Mouse (Mus musculus) retina, embryonic 14.5 days (tissue): ENCODE data around the gene Abcd1.
"Not testable (repeated sequence)": the region's sequence is repeated elsewhere in the genome, so short reads cannot be mapped to it uniquely, and the experiment has no call there.

ENCODE experiments used
- DNase-seq: peaks from one replicate; pipeline ENCODE4 v3.0.0-alpha.2; 2015; ENCODE audit warnings: low spot score

Gene Abcd1

DNA sequence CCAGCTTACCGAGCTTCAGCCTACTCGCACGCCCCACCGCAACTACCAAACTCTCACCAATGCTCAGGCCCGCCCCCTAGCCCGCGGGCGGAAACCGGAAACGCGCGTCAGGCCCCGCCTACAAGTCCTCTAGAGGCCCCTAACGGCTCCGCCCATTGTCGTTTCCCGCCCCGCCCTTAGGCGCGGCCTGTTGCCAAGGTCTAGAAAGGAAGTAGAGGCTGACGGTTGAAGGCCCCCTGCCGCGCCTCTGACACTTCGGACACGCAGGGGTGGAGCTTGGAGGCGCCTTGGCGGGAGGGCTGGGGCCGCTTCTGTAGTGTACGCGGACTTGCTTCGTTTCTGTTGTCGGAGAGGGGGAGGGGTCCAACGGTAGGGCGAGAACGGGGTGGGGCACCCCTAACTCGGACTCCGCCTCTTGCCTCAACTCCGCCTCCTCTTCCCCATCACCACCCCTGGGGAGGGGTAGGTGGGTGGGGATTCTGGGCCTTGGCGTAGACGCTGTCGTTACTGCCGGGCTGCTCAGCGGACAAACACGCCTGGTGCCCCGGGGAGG, at the start of gene Abcd1, which contains the start of gene Bcap31:
TSS of gene Abcd1 (plus strand) at position 489 of the 553 bp plus-strand sequence.
TSS of gene Bcap31 (minus strand) at position 67 of the 553 bp plus-strand sequence.
- peak; percentile 95 for DNase-seq

DNA sequence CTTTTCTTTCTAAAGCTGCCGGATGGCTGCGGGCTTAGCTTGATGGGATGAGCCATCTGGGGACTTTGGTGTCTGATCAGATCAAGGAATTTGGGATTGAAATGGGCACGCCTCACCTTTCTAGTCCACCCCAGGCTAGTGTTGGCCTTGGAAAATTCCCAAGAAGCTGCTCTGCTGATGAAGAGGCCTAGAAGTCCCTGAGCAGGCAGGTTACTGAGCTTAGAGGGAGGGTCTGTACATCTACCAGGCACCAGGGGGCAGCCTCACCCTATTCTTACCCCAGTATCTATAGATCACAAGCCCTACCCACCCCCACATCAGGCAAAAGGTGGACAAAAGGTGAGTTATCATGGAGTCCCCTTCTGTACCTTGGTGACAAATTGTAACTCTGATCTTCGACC, 44.4 kb upstream of the Abcd1 start:
- DNase-seq: peak; percentile 76

DNA sequence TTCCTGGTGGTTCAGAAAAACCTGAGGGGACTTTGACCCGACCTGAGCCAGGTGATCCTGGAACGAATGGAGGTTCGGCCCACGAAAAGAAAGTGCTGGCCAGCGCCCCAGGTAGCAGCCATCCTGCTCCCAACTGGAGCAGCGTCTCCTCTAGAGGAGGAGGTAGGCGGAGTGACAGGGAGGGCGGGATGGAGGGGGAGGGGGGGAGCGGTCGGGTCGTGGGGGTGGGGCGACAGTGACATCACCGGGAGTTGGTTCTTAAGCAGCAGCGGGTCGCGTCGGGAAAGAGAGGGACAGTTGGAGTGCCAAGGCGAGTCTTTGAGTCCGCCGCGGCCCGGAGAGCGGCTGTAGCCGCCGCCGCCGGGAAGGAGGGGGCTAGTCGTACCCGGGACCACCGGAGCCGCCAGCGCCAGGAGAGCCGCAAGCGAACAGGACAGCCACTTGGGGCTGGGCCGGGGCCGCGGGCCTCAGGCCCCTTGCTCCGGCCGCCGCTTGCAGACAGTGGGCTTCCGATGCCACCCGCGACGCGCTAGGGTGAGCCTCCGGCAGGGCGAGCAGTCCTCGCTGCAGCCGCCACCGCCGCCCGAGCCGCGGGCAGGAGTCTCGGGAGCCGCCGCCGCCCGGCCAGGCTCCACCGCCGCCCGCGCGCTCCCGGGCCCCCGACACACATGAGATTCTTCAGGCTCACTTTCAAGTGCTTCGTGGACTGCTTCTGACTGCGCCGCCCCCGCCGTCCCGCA, 43.3 kb upstream of the Abcd1 start, which contains the start of gene Slc6a8:
TSS of gene Slc6a8 (plus strand) at position 272 of the 740 bp plus-strand sequence.
- peak; percentile 75 for DNase-seq

DNA sequence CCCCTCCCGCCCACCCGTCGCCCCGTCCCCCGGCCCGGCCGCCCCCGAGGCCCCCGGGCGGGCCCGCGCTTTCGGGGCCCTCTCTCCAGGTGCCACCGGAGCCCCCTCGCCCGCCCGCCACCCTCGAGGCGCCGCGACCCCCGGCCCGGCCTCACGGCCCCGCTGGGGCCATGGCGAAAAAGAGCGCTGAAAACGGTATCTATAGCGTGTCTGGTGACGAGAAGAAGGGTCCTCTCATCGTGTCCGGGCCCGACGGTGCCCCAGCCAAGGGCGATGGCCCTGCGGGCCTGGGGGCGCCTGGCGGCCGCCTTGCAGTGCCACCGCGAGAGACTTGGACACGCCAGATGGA, 42.8 kb upstream of the Abcd1 start:
- no peak for DNase-seq

DNA sequence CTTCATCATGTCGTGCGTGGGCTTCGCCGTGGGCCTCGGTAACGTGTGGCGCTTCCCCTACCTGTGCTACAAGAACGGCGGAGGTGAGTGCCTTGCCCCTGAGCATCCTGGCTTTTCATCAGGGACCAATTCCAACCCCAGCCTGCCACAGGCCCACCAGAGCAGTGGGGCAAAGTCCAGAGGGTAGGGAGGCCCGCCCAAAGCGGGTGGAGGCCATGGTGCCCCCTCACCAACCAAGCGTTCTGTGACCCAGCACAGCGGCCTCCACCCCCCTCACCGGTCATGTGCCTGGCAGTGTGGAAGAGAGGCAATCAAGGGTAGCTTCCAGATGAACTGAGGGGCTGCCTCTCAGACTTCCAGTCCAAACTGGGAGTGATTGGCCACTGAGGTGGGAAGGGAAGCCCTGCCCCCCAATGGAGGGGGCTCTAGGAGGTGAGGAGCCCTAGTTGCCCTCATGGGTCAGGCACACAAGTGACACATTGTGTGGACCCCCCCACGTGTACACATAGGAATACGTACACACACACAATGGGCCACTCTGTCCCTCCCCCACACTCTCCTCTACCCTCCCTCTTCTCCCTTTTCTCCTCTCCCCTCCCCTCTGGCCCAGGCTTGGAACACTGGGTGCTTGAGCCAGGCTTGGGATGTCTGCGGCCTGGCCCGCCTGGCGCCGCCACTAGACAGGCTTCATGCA, 42.3 kb upstream of the Abcd1 start:
- peak; percentile 48 for DNase-seq

DNA sequence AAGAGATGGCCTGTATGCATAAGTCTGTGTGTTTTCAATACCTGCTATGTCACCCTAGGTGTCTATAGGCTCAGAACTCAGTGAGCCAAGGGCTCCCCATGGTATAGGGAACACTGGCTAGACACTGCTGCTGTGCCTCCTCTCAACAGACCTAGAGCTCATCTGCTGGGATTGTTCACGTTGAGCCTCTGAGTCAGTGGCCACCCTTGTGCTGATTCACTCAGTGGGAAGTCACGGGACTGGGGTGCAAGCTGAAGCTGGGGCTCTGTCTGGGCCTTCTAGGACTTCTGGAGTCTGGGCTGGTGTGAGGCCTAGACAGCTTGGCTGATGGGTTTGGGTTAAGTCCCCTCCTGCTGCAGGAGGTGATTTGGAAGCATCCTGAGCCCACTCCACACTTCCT, 41.2 kb upstream of the Abcd1 start:
- no peak for DNase-seq

DNA sequence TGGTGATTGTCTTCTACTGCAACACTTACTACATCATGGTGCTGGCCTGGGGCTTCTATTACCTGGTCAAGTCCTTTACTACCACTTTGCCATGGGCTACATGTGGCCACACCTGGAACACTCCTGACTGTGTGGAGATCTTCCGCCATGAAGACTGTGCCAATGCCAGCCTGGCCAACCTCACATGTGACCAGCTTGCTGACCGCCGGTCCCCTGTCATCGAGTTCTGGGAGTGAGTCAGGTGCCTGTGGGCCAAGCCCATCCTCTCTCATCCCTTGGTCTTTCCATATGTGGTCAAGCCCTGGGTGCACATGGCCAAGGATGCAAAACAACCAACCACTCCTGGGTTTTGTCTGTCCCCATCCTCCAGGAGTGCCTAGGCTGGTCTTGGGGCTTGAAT, 39.7 kb upstream of the Abcd1 start:
- no peak for DNase-seq

DNA sequence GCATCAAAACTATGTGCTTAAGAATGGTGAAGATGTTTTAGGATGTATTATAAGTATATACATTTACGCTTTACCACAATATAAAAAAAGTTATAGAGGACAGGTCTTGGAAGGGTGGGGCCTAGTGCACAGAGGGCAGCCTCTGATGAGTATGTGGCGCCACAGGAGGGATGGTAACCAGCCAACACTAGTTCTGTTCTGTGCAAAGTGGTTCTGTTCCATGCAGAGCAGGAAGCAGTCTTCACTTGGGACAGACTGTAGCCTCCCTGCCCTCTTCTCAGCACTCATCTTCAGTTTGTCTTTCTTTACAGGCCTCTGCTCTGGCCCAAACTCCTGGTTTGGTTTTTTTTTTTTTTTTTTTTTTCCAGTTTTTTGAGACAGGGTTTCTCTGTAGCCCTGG, 32.2 kb upstream of the Abcd1 start:
- no peak for DNase-seq

DNA sequence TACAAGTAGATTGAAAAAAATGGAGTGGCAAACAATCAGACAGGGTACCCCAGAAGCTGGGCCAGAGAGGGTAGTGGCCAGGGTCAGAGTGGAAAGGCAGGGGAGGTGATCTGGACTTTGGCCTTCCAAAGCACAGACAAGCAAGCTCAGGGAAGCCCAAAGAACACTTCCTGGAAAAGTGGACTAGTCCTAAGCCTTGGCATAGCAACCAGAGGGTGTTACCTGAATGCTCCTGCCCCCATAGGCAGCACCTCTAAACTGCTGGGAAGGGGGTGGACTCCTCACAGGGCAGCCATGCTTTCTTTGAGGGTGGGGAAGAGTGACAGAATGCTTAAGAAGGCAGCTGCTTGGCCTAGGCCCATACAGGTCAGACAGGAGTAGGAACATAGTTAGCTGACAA, 31.4 kb upstream of the Abcd1 start:
- no peak for DNase-seq

DNA sequence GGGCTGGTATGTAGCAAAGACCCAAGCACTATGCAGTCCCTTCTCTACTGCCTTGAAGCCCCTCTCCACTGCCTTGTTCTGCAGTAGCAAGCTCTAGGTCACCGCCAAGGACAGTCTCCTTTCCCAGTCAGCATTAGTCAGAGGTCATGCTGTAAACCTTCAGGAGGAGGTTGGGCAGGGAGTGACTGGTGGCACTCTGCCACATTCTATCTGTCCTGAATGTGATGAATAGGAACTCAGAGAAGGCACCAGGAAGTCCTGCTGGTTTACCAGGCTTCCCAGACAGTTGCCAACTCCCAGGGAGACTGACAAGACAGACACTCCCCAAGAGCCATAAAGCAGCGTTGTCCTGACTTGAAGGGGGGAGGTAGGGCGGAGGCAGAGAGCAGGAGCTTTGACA, 30.8 kb upstream of the Abcd1 start:
- no peak for DNase-seq

DNA sequence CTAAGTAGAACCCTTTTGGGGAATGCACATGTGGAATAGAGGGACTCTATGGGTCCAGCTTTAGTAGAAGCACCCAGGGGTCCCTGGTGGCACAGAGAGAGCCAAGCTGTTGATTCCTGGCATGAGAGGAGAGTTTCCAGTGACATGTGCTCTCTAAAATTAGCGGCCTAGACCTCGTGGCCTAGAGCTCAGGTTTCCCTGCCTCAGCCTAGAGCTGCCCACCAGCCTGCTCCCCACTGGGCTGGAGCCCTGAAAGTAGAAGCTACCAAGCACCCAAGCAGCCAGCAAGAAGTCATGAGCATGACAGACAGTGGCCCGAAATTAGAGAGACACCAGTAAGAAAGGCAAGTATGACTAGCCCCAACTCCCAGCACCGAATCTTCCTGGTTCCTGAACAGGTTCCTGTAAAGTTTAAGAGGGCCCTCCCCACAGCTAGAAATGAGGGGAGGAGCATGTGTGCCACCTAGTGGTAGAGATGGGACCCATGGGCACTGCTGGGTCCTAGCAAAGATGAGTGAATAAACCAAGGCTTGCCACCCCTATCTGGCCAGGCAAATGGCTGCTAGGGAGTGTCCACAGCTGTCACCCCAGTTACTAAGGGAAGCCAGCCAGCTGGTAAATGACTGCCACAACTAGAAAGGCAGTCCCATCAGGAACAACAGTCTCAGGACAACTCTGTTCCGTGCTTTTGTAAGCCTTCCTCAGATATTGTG, 25.3 kb upstream of the Abcd1 start:
- DNase-seq: peak; percentile 67

DNA sequence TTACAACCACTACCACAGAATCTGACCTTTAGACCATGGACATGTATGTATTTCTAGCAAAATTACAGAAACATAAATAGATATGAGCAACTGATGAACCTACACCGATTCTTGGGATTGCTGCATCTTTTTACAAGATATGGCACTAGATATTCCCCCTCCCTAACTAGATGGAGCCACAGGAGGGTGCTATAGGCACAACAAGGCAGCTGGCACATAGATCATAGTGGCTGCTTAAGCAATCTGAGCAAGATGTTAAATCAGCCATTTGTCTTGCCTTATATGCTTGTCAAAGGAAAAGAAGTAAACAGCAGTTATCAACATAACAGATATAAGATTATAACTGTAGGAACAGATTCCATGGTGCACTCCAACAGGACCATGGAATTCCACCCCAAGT, 15.9 kb upstream of the Abcd1 start:
- no peak for DNase-seq

DNA sequence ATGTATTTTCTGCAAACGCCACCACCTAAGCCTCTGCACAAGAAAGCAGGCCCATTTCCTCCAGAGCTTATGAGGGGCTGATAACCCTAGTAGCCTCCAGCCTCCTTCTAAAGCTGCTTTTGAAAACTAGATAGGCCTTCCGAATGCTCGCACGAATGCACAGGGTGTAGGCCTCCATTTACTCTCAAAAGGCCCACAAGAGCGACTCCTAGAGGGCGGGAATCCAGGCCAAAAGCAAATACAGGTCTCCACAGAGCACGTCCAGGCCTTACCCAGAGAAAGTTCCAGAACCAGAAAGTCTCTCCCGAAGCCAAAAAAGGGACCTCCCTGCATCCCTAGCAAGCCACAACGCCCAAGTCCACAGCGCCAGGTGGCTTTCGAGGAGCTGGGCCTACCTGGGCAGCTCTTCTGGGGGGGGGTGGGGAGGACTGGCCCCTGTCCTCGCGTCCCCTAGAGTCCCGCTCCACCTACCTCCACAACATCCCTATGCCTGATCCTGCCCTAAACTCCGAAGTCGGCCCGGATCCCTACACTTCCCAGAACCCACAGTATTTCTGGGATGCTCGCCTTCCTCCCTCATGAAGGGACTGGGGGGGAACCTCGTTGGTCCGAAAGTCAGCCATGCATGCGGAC, 805 bp upstream of the Abcd1 start:
- DNase-seq: peak; percentile 38

DNA sequence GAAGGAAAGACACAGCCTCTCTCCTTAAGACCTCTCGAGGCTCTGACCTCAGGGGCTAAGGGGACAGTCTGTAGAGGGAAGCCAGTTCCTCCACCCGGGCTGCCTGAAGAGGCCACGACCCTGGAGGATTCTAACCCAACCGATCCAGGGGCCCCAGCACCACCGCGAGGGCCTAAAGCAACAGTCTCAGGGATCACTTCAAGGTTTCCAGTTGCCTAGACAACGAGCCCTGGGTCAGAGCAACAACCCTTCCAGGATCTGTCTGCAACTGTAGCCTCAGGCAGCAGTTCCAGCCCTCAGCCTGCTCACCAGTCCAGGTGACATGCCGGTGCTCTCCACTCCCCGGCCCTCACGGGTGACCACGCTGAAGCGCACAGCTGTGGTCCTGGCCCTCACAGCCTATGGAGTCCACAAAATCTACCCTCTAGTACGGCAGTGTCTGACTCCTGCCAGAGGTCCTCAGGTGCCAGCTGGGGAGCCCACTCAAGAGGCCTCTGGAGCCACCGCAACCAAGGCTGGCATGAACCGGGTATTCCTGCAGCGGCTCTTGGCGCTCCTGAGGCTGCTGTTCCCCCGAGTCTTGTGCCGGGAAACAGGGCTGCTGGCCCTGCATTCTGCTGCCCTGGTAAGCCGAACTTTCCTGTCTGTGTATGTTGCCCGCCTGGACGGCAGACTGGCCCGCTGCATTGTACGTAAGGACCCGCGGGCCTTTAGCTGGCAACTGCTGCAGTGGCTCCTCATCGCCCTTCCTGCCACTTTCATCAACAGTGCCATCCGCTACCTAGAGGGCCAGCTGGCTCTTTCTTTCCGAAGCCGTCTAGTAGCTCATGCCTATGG, 530 bp downstream of the Abcd1 start:
- DNase-seq: peak; percentile 42

DNA sequence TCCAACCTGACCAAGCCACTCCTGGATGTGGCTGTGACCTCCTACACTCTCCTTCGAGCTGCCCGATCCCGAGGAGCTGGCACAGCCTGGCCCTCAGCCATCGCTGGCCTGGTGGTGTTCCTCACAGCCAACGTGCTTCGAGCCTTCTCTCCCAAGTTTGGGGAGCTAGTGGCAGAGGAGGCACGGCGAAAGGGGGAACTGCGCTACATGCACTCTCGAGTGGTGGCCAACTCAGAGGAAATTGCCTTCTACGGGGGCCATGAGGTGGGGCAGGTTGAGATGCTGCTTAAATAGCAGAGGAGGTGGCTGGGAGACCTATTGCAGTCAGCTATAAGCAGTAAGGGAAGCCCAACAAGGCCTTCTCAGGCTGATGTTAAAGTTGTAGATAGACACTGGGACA, 1.3 kb downstream of the Abcd1 start:
- DNase-seq: no peak

DNA sequence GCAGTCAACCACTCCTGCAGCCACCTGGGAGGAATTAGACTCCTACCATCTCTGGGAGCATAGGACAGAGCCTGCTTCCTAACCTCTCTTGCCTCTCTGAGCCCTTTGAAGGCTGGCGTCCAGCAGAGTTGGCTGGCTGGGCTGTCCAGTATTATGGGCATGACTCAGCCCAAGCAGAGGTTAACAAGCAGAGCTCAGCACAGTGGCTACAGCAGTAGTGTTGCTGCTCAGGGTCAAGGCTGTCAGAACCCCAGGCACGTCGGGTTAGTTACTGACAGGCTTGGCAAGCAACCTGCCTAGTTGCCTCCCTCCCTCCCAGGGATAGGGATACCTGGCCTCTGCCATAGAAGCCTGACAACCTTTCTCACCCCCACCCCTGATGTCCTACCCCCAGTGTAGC, 1.9 kb downstream of the Abcd1 start:
- no peak for DNase-seq

DNA sequence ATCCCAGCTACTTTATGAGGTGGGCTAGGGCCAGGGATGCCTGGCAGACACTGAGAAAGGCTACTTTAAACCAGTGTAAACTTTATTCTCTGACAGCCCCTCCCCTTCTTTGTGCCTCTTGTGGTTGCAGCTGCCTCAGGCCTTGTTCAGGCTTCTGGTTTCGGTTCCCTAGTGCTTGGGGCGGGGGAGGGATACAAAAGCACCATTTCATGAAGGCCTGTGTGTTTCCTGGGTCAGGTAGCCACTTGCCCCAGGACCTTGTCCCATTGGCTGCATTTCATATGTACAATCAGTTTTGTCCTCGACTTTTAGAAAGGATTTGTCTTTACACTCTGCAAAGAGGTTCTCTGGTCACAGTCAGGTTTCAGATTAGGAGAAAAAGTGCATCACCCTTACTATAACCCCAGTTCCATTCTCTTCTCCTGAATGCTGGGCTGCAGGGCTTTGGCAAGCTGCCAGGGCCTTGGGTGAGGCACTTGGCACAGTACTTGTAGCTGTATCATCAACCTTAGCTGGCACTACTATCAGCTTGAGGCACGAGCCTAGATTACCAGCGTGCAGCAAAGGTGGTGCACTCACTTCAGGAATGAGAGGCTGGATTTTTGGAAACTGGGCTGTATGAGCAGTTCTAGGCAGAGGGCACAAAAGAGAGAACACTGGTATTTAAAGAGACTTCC, 2.4 kb downstream of the Abcd1 start:
- DNase-seq: no peak

DNA sequence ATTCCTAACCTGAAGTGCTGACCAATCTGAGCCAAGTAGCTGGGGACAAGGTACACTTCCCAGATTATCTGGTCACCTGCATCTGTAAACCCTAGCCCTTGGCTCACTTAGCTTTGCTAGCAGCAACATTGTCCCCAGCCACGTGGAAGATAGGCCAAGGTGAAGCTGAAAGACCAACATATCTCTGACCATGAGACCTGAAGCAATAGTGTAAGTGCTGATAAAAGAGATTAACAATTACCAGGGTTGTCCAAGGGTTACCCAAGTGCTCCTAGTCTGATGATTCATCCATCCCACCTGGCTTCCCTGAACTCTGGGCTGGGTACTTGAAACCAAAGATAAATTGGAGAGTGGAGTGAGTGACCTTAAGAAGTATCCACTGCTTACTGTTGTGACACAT, 14.5 kb downstream of the Abcd1 start:
- DNase-seq: no peak

DNA sequence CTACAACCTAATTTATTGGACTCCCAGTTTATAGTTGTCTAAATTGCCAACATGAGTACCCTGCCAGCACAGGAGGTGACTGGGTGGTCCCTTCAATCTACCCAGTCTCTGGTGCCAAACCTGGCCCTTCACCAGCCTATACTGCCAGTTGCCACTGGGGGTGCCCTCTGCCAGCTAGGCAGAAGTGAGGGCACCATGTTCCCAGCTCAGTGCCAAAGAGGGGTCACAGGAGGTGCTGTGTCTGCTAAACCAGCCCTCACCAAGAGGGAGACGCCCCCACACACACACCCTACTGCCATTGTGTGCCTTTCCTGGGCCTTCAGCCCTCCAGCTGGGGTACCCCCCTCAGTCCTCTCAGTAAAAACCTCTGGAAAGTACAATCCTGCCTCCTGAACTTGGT, 21.8 kb downstream of the Abcd1 start:
- no peak for DNase-seq

DNA sequence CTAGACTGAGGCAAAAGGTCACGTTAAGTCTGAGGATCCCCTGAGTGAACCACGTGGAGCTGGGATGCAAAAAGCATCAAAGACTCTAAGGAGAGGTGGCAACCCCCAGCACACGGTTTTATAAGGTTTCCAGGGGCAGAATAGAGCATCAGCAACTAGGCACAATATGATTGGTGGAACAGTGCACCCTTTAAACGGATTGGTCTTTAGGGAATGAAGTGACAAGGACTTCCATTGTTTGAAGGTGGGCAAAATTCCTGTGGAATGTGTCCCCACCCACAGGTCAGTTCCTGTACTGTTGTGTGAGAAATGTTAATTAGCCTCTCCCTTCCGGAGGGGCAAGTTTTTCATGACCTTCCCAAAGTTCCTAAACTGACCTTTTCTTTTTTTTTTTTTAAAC, 22.8 kb downstream of the Abcd1 start:
- DNase-seq: no peak

DNA sequence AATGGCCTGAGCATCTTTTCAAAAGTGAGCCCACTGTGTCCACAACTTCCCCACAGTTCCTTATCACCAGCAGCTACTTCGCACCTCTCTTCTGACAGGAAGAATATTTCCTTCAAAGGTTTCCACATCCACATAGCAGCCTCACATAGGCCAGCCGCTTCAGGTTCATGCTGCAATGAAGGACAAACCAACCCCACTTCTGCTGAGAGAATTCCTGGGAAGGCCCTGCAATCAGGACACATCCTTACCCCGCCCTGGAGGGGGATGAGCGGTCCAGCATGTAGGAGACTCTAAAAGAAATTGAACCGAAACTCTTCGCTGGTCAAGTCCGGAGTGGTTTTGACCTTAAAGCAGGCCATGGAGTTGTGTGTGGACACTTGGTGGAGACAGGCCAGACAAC, 23.4 kb downstream of the Abcd1 start:
- DNase-seq: not testable (repeated sequence)
